Mouse (Mus musculus): Measurements from ENCODE around the gene Dctn2. TPM values are rescaled to one million over a fixed set of nuclear protein-coding genes. Genes with fewer than 3 reads are reported as not detected.

Gene Dctn2
- 145 and 157 TPM in 2 replicates for polyA plus RNA-seq (2015; fragmentation: Nextera tagmentation; extraction: Ambion mirVana)

GRCm38 (mm10) chr10:127266112-127267091, at the start of gene Dctn2:
TSS of gene Dctn2 (plus strand) at chr10:127266368.

GRCm38 (mm10) chr10:127262548-127263398, 3.4 kb upstream of the Dctn2 start, which contains the start of gene Kif5a:
TSS of gene Kif5a (minus strand) at chr10:127263348.

GRCm38 (mm10) chr10:127288800-127289572, 22.8 kb downstream of the Dctn2 start, which contains the start of gene Mbd6:
TSS of gene Mbd6 (minus strand) at chr10:127289018.

GRCm38 (mm10) chr10:127311476-127312355, 45.5 kb downstream of the Dctn2 start, which contains the start of gene Mars:
TSS of gene Mars (minus strand) at chr10:127311786.

GRCm38 (mm10) chr10:127321621-127322020, 55.5 kb downstream of the Dctn2 start, which contains the start of gene Arhgap9:
TSS of gene Arhgap9 (plus strand) at chr10:127321964.

Other genes with a start within 250 kb of the Dctn2 start
- gene Tsfm, start 235.5 kb upstream of the Dctn2 start, polyA plus RNA-seq (2015; fragmentation: Nextera tagmentation; extraction: Ambion mirVana) = 41.3 and 42.6 TPM in 2 replicates
- 32.0 and 32.9 TPM in 2 replicates for gene Mettl1, start 225.0 kb upstream of the Dctn2 start, polyA plus RNA-seq (2015; fragmentation: Nextera tagmentation; extraction: Ambion mirVana)
- 0.50 and 0.82 TPM in 2 replicates for gene Eef1akmt3, start 224.9 kb upstream of the Dctn2 start, polyA plus RNA-seq (2015; fragmentation: Nextera tagmentation; extraction: Ambion mirVana)
- gene Cyp27b1, start 218.1 kb upstream of the Dctn2 start, polyA plus RNA-seq (2015; fragmentation: Nextera tagmentation; extraction: Ambion mirVana) = not detected in 2 replicates
- gene March9, start 206.2 kb upstream of the Dctn2 start, polyA plus RNA-seq (2015; fragmentation: Nextera tagmentation; extraction: Ambion mirVana) = 0.29 and 0.46 TPM in 2 replicates
- 418 and 441 TPM in 2 replicates for gene Cdk4, start 202.8 kb upstream of the Dctn2 start, polyA plus RNA-seq (2015; fragmentation: Nextera tagmentation; extraction: Ambion mirVana)
- 97.1 and 105 TPM in 2 replicates for gene Tspan31, start 196.1 kb upstream of the Dctn2 start, polyA plus RNA-seq (2015; fragmentation: Nextera tagmentation; extraction: Ambion mirVana)
- 0.18 TPM in 1 of 2 replicates, not detected in the other for gene Agap2, start 191.1 kb upstream of the Dctn2 start, polyA plus RNA-seq (2015; fragmentation: Nextera tagmentation; extraction: Ambion mirVana)
- gene Os9, start 145.2 kb upstream of the Dctn2 start, polyA plus RNA-seq (2015; fragmentation: Nextera tagmentation; extraction: Ambion mirVana) = 56.6 and 59.5 TPM in 2 replicates
- gene B4galnt1, start 101.1 kb upstream of the Dctn2 start, polyA plus RNA-seq (2015; fragmentation: Nextera tagmentation; extraction: Ambion mirVana) = 7.1 and 8.5 TPM in 2 replicates
- 0.63 and 1.5 TPM in 2 replicates for gene Slc26a10, start 85.7 kb upstream of the Dctn2 start, polyA plus RNA-seq (2015; fragmentation: Nextera tagmentation; extraction: Ambion mirVana)
- 108 and 115 TPM in 2 replicates for gene Arhgef25, start 76.3 kb upstream of the Dctn2 start, polyA plus RNA-seq (2015; fragmentation: Nextera tagmentation; extraction: Ambion mirVana)
- 48.2 and 48.6 TPM in 2 replicates for gene Dtx3, start 70.6 kb upstream of the Dctn2 start, polyA plus RNA-seq (2015; fragmentation: Nextera tagmentation; extraction: Ambion mirVana)
- gene Pip4k2c, start 54.8 kb upstream of the Dctn2 start, polyA plus RNA-seq (2015; fragmentation: Nextera tagmentation; extraction: Ambion mirVana) = 19.6 and 20.3 TPM in 2 replicates
- gene Kif5a, start 3.0 kb upstream of the Dctn2 start, polyA plus RNA-seq (2015; fragmentation: Nextera tagmentation; extraction: Ambion mirVana) = 1.8 and 1.9 TPM in 2 replicates
- gene Mbd6, start 22.6 kb downstream of the Dctn2 start, polyA plus RNA-seq (2015; fragmentation: Nextera tagmentation; extraction: Ambion mirVana) = 8.3 and 9.1 TPM in 2 replicates
- gene Mars, start 45.4 kb downstream of the Dctn2 start, polyA plus RNA-seq (2015; fragmentation: Nextera tagmentation; extraction: Ambion mirVana) = 82.3 and 96.0 TPM in 2 replicates
- gene Arhgap9, start 55.6 kb downstream of the Dctn2 start, polyA plus RNA-seq (2015; fragmentation: Nextera tagmentation; extraction: Ambion mirVana) = 2.5 and 5.7 TPM in 2 replicates
- 4.4 and 6.2 TPM in 2 replicates for gene Gli1, start 75.6 kb downstream of the Dctn2 start, polyA plus RNA-seq (2015; fragmentation: Nextera tagmentation; extraction: Ambion mirVana)
- gene Inhbe, start 88.0 kb downstream of the Dctn2 start, polyA plus RNA-seq (2015; fragmentation: Nextera tagmentation; extraction: Ambion mirVana) = not detected in 2 replicates
- gene Inhbc, start 104.1 kb downstream of the Dctn2 start, polyA plus RNA-seq (2015; fragmentation: Nextera tagmentation; extraction: Ambion mirVana) = not detected in 2 replicates
- gene R3hdm2, start 114.0 kb downstream of the Dctn2 start, polyA plus RNA-seq (2015; fragmentation: Nextera tagmentation; extraction: Ambion mirVana) = 19.2 and 19.5 TPM in 2 replicates
- gene Stac3, start 235.3 kb downstream of the Dctn2 start, polyA plus RNA-seq (2015; fragmentation: Nextera tagmentation; extraction: Ambion mirVana) = 0.29 and 0.36 TPM in 2 replicates
- gene Ndufa4l2, start 248.6 kb downstream of the Dctn2 start, polyA plus RNA-seq (2015; fragmentation: Nextera tagmentation; extraction: Ambion mirVana) = 272 and 390 TPM in 2 replicates